Mouse (Mus musculus): ENCODE data around the gene Mroh7.
A peak's percentile ranks its signal among the peaks of the same experiment; 100 is the strongest.

Mroh7 gene

DNA sequence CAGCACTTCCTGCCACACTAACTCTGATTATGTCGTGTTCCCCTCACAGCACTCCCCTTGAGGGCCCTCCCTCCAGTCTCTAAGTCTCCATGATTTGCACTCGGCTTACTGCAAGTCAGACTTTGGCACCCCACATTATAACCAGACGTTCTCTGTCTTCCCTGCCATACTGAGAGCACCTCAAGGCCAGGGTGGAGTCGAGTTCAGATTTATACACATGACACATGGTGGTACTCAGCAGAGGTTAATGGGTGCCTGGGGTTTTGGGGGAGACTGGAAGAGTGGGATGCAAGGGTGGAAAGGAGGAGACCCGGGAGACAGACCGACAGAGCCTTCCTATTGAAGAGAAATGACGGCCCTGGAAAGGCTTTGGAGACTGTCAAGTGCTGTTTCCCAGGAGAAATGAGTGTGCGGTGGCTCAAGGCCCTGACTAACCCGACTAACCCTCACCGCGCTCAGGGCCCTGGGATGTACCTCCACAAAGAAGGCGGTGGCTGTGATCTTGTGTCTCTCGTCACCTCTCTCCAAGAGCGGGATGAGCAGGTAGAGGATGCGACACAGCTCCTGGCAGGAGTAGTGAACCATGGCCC, 36.8 kb downstream of the Mroh7 start:
- no peak for DNase-seq

- DNase-seq = no peak
Measured at GRCm38 (mm10) chr4:106688636-106689296, 42.0 kb downstream of the Mroh7 start.

- no peak for DNase-seq
Measured at GRCm38 (mm10) chr4:106680955-106681354, 49.8 kb downstream of the Mroh7 start.

DNA sequence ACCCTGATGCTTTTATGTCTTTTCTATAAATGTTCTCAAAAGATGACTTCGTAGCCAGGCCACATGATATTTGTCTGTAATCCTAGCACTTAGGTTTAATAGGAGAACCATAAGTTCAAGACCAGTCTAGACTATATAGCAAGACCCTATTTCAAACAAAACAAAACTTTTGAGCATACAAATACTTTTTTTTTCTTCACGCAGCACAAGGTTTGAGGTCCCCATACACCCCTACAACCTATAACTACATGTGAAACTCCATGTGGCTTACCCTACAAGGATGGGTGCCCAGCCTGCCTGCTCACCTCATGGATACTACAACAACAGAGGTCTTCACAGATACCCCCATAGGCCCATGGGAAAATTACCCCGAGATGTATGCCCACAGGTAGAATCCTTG, 51.6 kb downstream of the Mroh7 start:
- DNase-seq = no peak

DNA sequence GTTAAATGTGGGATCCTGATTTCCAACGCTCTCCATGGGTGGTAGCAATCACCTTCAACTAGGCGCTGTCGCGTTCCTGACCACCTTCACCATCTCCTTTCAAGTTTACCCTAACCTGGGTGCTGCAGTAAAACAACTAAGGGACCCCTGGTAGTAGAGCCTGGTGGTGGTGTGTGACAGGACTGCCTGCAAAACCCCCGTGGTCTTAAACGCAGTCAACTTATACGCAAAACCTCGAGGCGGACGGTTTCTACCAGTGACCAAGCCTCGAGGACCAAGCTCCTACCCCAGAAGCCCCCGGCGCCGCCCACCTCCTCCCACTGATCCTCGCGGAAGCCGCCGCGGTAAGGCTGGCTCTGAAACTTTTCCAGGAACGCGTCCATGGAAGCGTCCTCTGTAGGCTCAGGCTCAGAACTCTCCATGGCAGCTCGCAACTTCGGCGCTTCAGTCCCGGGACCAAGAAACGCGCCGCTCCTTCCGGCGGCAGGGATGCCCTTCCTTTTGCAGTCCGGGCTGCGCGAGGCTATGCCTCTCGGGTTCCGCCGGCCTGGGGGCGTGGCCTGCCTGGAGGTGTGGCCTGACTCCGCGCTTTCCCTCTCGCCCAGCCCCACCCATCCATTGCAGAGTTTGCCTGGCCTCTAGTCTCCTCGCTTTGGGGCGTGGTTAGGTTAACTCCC, 52.1 kb downstream of the Mroh7 start, which contains the start of gene Ttc4:
Gene Ttc4, minus strand, starts transcription at position 503 of the 677 bp plus-strand sequence.
- peak; percentile 90 to 95 for DNase-seq

GRCm38 (mm10) chr4:106676749-106677148, 54.0 kb downstream of the Mroh7 start:
- DNase-seq = peak; percentile 45 to 60

DNA sequence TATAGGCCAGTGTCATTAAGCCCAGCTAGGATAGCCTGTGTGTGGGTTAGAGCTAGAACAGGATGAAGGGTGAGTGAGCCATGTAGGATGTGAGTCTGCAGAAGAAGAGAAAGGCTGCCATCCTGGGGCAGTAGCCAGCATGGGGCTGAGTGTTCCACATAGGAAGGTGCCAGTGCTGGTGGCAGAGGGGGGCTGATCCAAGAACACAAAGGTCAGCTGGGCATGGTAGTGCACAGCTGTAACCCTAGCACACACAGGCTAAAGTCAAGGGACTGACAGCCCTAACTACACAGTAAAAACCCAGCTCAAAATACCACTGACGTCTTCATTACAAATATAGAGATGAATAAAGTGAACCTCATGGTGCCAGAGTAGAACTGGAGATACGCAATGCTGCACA, 64.2 kb downstream of the Mroh7 start:
- no peak for DNase-seq

DNA sequence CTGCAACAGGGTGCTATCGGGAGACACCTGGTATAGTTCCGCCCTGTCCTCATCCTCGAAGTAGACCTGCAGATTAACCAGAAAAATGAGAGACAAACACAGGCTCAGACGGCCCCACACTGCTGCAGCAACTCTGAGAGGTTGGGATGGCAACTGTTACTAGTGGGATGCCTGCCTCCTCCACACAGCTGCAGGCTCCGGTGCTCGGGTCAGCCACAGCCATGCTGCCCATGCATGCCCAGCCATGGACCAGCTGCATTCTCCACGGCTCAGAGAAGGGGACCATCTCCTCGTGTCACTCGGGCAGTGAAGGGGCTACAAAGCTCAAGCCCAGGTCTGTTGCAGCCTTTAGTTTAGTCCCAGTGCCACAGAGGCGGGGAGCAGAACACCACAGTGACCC, 65.1 kb downstream of the Mroh7 start:
- DNase-seq = no peak

- peak in 1 of 2 experiments; percentile 17 for DNase-seq
Measured at GRCm38 (mm10) chr4:106665269-106665668, 65.5 kb downstream of the Mroh7 start.

DNA sequence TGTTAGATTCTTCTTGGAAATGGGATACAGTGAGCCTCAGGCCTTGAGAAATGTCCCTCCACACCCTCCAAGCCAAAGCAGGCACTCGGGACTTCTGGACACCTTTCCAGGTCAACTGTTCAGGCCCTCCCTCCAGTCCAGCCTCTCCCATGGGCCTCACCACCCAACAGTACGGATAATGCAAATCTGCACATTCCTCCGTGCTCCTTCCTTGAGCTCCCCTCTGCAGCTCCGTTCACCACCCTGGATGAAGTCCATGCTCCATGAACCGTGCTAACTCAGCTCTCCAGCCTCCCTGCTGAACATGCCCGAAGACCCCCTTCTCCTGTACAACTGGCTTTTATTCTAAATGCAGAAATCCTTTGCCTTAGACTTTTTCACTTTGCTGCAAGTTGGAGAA, 66.0 kb downstream of the Mroh7 start:
- peak; percentile 57 to 80 for DNase-seq

- DNase-seq = peak; percentile 19 to 29
Measured at GRCm38 (mm10) chr4:106663956-106664470, 66.7 kb downstream of the Mroh7 start.

GRCm38 (mm10) chr4:106655681-106656080, 75.0 kb downstream of the Mroh7 start:
- DNase-seq = no peak

DNA sequence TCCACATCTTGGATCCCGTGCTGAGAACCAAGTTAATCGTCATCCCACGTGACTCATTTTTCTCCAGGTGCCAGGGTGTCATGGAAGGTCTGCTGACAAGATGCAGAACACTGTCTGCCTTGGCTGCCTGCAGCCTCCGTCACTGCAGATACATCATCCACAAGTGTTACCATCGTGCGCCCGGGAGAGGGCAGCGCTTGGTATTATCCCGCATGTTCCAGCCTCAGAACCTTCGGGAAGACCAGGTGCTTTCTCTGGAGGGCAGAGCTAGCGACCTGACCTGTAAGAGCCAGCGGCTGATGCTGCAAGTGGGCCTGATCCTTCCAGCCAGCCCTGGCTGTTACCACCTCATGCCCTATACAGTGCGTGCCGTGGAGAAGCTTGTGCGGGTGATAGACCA, 77.7 kb downstream of the Mroh7 start:
- DNase-seq = no peak

- no peak for DNase-seq
Measured at GRCm38 (mm10) chr4:106652546-106652945, 78.2 kb downstream of the Mroh7 start.

DNA sequence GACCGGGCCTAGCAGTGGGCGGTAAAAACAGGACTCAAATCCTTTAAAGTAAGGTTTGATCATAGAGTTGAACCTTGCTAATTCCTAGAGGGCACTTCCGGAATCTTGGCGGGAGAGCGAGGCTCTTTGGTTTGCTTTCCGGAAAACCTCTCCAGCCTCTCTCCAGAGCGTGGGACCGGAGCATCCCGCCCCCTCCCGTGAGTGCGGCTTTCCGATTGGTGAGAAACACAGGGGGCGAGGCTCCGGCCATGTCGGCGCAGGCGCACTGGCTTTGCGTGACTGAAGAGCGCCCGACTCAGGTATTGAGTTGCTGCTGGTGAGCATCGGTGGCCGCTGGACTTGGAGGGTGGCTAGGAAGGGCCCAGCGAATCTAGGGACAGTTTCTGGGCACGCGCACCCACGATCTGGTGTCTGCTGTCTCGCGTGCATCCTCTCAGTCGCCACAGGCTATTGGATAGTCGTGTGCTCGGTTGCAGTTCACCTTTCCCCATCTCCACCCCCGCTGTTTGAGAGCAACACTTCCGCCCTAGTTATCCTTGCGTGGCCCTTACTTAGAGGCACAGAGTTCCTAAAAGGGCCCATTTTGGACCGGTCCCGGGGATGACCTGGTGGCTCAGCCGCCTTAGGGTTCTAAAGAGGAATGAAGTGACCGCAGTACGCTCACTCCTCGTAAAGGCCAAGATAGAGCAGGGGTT, 79.7 kb downstream of the Mroh7 start, which contains the start of gene Pars2:
Gene Pars2, plus strand, starts transcription at position 237 of the 695 bp plus-strand sequence.
- peak; percentile 98 for DNase-seq

GRCm38 (mm10) chr4:106647137-106647536, 83.6 kb downstream of the Mroh7 start:
- DNase-seq = peak; percentile 31 to 37

- DNase-seq = no peak
Measured at GRCm38 (mm10) chr4:106645797-106646196, 84.9 kb downstream of the Mroh7 start.

- DNase-seq = no peak
Measured at GRCm38 (mm10) chr4:106644218-106644610, 86.5 kb downstream of the Mroh7 start.

DNA sequence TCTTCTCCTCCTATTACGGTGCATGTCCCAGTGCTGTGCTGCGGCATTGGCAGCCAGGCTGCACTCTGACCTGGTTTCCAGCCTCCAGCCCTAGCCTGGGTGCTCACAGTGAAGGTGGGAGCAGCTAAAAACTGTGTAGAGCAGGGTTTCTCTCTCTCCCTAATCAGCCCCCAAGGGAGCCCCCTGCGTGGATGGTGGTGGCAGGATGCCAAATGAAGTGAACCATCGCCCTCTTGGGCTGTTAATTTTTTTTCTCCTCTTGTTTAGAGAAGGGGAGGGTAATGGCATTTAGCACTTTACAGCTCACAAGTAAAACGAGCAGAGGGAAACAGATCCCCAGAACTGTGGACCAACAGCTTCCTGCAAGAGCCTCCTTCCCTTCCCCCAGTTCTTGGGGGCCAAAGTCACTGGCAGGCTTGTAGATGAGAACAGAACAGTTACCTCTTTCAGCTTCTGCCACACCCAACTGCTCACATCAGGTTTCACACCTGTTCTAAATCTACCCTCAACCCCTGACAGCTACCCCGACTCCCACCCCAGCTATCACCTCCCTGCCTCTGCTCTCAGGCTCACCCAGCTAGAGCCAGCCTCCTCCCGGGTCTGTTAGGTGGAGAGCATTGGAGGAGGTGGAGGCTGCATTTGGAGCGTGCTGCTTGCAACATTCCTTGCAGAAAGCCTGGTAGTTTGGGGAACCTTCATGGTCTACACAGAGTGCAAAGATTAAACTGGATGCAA, 87.1 kb downstream of the Mroh7 start:
- DNase-seq = peak in 1 of 2 experiments; percentile 52

GRCm38 (mm10) chr4:106634086-106634479, 96.6 kb downstream of the Mroh7 start:
- DNase-seq = no peak

- peak in 1 of 2 experiments; percentile 16 for DNase-seq
Measured at GRCm38 (mm10) chr4:106633281-106634085, 97.2 kb downstream of the Mroh7 start.
